Mouse (Mus musculus): ENCODE measurements around the gene Slc10a4. TPM values are rescaled to one million over a fixed set of nuclear protein-coding genes. Genes with fewer than 3 reads are reported as not detected.
"Not testable (repeated sequence)": the region's sequence is repeated elsewhere in the genome, so short reads cannot be mapped to it uniquely, and the experiment has no call there.

Slc10a4 gene
- 1 to 10 TPM; 1.8 to 3.0 TPM for total RNA-seq (2021)
- long read RNA-seq, experiment 1, partial matches to known transcripts: 0 of 2 reads
- long read RNA-seq, experiment 1, other reads (novel, unspliced or antisense): 0 of 2 reads
- long read RNA-seq, experiment 2, partial matches to known transcripts: 0 of 2 reads
- long read RNA-seq, experiment 2, other reads (novel, unspliced or antisense): 0 of 2 reads

GRCm38 (mm10) chr5:73006784-73007581 is at the start of gene Slc10a4:
TSS of gene Slc10a4 (plus strand) at chr5:73006883.
- no peak for DNase-seq (ENCODE audit: low spot score in 2 of 2)

DNA sequence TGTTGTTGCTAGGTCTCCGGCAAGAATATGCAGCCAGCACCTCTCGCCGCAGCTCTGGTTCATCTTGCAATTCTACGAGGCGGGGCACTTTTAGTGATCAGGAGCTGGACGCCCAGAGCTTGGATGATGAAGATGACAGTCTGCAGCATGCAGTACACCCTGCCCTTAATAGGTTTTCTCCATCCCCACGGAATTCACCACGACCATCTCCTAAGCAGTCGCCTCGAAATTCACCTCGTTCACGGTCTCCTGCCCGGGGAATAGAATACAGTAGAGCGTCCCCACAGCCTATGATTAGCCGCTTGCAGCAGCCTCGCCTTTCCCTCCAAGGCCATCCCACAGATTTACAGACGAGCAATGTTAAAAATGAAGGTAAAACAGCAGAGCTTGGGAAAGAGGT is 49.4 kb upstream of the Slc10a4 start:
- DNase-seq (ENCODE audit: low spot score in 2 of 2): no peak

GRCm38 (mm10) chr5:72960096-72960495 is 46.6 kb upstream of the Slc10a4 start:
- no peak for DNase-seq (ENCODE audit: low spot score in 2 of 2)

DNA sequence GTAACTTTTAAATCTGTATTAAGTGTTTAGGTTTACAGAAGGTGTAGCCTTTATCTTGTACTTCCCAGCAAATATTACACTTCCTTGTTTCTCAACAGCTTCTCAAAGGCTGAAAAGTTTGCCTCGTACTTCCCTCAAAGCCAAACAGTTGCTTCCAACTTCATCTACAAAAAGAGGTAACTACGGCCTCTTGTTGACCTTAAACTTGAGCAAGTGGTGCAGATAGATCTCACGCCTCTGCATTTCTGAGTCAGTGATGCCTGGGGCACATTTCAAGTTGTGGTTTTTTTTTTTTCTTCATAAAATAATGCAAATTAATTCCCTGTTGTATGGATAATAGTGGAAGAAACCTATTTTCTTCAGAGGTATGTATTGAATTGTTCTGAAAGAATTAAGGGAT is 41.0 kb upstream of the Slc10a4 start:
- no peak for DNase-seq (ENCODE audit: low spot score in 2 of 2)

- no peak for DNase-seq (ENCODE audit: low spot score in 2 of 2)
These were observed 34.2 kb upstream of the Slc10a4 start for GRCm38 (mm10) chr5:72972435-72972834.

DNA sequence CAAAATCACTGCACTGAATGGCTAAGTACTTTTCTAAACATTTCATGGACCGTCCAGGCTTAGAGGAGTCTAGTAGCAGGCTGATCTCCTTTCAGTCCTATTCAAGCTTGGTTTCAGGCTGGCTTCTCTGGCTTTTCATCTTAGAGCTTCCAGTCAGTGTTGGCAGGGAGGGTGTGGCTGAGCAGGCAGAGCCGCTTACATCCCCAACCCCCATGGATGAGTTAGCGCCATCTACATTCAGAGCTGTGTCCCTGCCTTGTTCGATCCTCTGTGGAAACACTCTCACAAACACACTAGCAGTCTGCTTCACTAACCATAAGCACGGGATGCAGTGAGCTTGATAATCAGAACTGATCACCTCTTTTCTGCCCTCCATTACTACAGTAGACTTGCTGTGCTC is 33.7 kb upstream of the Slc10a4 start:
- DNase-seq (ENCODE audit: low spot score in 2 of 2): no peak

DNA sequence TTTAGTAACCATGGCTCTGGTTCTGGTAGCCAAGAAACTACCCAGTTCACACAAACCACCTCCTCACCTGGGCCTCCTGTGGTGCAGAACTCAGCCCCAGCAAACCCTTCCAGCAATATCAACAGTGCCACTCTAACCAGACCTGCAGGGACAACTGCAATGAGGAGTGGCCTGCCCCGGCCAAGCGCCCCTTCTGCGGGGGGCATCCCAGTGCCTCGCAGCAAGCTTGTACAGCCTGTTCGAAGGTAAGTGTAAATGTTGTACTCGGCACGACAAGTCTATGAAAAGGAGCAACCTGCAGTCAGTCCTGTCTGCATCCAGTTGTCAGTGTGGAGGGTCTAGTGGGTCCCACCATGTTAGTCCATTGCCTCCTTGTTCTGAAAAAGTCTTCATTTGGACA is 32.1 kb upstream of the Slc10a4 start, which contains the start of gene Gm10135:
Gene Gm10135 (minus strand): TSS at position 101 of the 400 bp plus-strand sequence.
- no peak for DNase-seq (ENCODE audit: low spot score in 2 of 2)

- no peak for DNase-seq (ENCODE audit: low spot score in 2 of 2)
These were observed 30.7 kb upstream of the Slc10a4 start for GRCm38 (mm10) chr5:72975996-72976395.

DNA sequence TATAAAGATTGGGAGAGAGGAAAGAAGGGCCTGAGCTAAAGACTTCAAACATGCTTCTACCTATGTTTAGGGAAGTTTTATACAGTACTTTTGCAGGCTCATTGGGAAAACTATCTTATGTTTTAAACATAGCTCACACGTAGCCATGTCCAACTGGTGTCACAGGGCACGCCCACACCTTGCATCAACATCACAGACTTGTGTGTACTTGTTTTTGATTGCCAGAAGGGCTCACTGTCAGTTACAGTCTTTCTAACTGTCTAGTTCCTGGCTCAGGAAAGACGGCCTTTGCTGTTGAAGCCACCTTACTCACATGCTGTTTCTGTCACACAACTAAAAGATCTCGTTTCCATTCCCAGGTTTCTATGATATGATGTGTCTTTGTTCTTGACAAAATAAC is 30.1 kb upstream of the Slc10a4 start:
- no peak for DNase-seq (ENCODE audit: low spot score in 2 of 2)

- peak in 1 of 2 experiments; percentile 77 for DNase-seq (ENCODE audit: low spot score in 2 of 2)
These were observed 22.6 kb upstream of the Slc10a4 start for GRCm38 (mm10) chr5:72984091-72984490.

GRCm38 (mm10) chr5:72987786-72988185 is 18.9 kb upstream of the Slc10a4 start:
- no peak for DNase-seq (ENCODE audit: low spot score in 2 of 2)

DNA sequence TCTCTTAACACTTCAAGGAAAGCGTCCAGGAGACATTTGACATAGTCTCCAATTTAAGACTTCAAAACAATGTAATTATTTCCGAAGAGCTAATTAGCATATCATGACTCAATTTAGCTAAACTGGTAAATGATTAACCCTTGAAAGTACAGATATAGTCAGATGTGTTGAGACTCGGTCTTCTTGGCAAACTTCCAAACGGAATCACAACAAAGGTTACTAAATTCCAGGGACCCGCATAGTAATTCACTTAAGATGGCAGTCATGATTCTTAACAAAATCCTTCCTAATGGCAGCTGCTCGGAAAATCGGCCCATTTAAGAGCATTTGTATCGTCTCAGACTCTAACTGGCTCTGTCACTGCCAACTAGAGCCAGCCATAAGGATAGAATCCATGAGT is 16.9 kb upstream of the Slc10a4 start:
- no peak for DNase-seq (ENCODE audit: low spot score in 2 of 2)

GRCm38 (mm10) chr5:72992474-72992873 is 14.2 kb upstream of the Slc10a4 start:
- no peak for DNase-seq (ENCODE audit: low spot score in 2 of 2)

GRCm38 (mm10) chr5:72994424-72994823 is 12.3 kb upstream of the Slc10a4 start:
- DNase-seq (ENCODE audit: low spot score in 2 of 2): no peak

DNA sequence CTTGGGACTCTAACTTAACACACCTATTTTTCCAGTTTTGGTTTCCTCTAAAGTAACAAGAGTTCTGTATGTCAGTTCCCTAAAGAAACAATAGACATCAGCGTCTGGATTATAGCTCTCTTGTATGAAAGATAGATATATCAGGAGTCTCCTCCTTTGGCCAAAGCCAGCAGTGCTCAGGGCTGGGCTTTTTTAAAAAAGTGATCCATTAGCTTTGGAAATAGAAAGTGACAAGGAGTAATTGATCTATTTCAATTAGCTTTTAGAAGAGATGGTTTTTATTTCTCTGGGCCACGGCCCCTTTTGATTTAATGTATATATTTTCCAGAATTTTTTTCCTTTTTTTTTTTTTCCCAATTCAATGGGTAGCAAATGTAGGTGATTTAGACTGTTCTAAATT is 11.8 kb upstream of the Slc10a4 start:
- DNase-seq (ENCODE audit: low spot score in 2 of 2): no peak

GRCm38 (mm10) chr5:72995379-72995778 is 11.3 kb upstream of the Slc10a4 start:
- DNase-seq (ENCODE audit: low spot score in 2 of 2): no peak

DNA sequence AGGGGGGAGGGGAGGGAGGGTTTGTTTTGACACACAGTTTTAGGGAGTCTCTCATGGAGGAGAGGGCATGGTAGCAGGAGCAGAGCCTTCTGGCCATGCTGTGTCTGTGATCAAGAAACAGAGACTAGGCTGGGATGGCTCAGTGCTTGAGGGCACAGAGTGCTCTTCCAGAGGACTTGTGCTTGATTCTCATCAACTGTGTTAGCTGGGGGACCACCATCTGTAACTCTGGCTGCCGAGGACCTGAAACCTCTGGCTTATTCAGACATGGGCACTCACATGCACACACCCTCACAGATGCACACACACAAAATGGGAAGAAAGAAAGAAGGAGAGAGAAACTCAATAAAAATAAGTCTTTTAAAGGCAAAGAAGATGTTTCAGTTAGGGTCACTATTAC is 8.1 kb upstream of the Slc10a4 start:
- not testable (repeated sequence) for DNase-seq (ENCODE audit: low spot score in 2 of 2)

GRCm38 (mm10) chr5:73004046-73004445 is 2.6 kb upstream of the Slc10a4 start:
- DNase-seq (ENCODE audit: low spot score in 2 of 2): no peak

GRCm38 (mm10) chr5:73007582-73007959 is 888 bp downstream of the Slc10a4 start:
- DNase-seq (ENCODE audit: low spot score in 2 of 2): no peak

- not testable (repeated sequence) for DNase-seq (ENCODE audit: low spot score in 2 of 2)
These were observed 1.5 kb downstream of the Slc10a4 start for GRCm38 (mm10) chr5:73008230-73008629.

- DNase-seq (ENCODE audit: low spot score in 2 of 2): not testable (repeated sequence)
These were observed 5.1 kb downstream of the Slc10a4 start for GRCm38 (mm10) chr5:73011806-73012205.

DNA sequence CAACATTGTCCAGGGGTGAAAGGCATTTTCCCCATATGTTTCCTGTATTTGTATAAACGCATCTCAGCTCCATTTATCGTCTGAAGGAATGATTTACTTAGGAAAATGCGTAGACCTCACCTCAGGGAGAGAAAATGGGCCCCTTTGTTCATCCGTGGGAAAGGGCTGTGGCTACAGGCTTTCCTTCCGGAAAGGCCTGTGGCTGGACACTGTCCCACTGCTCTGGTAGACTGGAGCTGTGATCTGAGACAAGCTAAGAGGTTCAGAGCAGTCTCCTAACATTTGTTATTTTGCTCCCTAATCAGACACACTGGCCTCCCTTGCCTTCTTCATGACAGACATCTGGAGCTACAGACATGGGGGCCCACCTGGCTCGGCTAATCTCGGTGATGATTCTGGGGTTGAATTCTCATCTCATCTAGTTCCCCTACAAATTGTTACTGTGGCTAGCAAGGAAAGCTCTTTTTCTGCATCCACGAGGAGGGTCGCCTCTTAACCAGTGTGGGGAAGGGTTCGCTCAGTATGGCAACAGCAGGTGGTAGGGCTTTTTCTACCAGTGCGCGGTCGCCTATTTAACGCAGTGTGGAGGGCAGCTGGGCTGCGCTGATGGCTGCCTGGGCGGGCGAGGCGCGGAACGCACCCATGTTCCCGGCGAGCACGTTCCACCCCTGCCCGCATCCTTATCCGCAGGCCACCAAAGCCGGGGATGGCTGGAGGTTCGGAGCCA is 6.4 kb downstream of the Slc10a4 start:
- DNase-seq (ENCODE audit: low spot score in 2 of 2): not testable (repeated sequence)

Data from layer of hippocampus, postnatal 14 days (tissue).